Mouse (Mus musculus) MEL (cell line): ENCODE measurements at regions not wholly inside any gene's neighbourhood (a gene's known extent, or its start where the extent isn't known, plus 50 kb on each side); places are given as distances from the start of the nearest gene placed in this dataset.

Experiments used
- DNase-seq: peaks from one replicate; pipeline ENCODE4 v3.0.0; 2011; ENCODE audit warnings: low read depth, low spot score
- H3K27ac ChIP-seq: 2 replicates; pipeline ENCODE4 v1.5.1; 2012; ENCODE audit warnings: low read depth, mild to moderate bottlenecking, control low read depth, low read length, moderate library complexity; ENCODE audit not compliant: control insufficient read depth
- H3K27me3 ChIP-seq, 2 experiments: fragments of 150-350 bp in 1 of 2; sonication (generic) in 1 of 2; 2 replicates each; pipeline ENCODE4 v1.6.1; 2012; ENCODE audit warnings: low read length in 2 of 2, mild to moderate bottlenecking in 2 of 2, improper control_type of control experiment in 1 of 2, moderate library complexity in 1 of 2; ENCODE audit not compliant: insufficient read depth in 2 of 2, control insufficient read depth in 1 of 2
- H3K36me3 ChIP-seq, 2 experiments: 2 replicates each; pipeline ENCODE4 v1.6.1; 2012 to 2014; ENCODE audit warnings: low read length in 2 of 2, improper control_type of control experiment in 1 of 2, inconsistent platforms in 1 of 2, mild to moderate bottlenecking in 1 of 2; ENCODE audit not compliant: insufficient read depth in 2 of 2, control insufficient read depth in 1 of 2
- H3K4me1 ChIP-seq, 2 experiments: fragments of 150-350 bp in 1 of 2; sonication (generic) in 1 of 2; 2 replicates each; pipeline ENCODE4 v1.6.1; 2012; ENCODE audit warnings: low read length in 2 of 2, improper control_type of control experiment in 1 of 2, mild to moderate bottlenecking in 1 of 2; ENCODE audit not compliant: insufficient read depth in 2 of 2, control insufficient read depth in 1 of 2
- H3K4me3 ChIP-seq, 2 experiments: fragments of 150-350 bp in 1 of 2; sonication (generic) in 1 of 2; 2 replicates each; pipeline ENCODE4 v1.5.1; 2012; ENCODE audit warnings: low read depth in 2 of 2, low read length in 2 of 2, mild to moderate bottlenecking in 2 of 2, moderate library complexity in 2 of 2, control low read depth in 1 of 2, improper control_type of control experiment in 1 of 2; ENCODE audit not compliant: control insufficient read depth in 1 of 2, insufficient read depth in 1 of 2
- H3K79me2 ChIP-seq: 2 replicates; pipeline ENCODE4 v1.6.1; 2012; ENCODE audit warnings: mild to moderate bottlenecking, low read length, moderate library complexity; ENCODE audit not compliant: control insufficient read depth, poor library complexity, insufficient read depth
- H3K9ac ChIP-seq: 2 replicates; pipeline ENCODE4 v1.6.1; 2012; ENCODE audit warnings: low read depth, mild to moderate bottlenecking, control low read depth, low read length, moderate library complexity; ENCODE audit not compliant: control insufficient read depth, poor library complexity, severe bottlenecking
- H3K9me3 ChIP-seq: fragments of 150-350 bp; sonication (generic); replicated peaks from 2 replicates; pipeline ENCODE4 v1.6.1; 2012; ENCODE audit warnings: mild to moderate bottlenecking, low read length, improper control_type of control experiment, moderate library complexity; ENCODE audit not compliant: insufficient read depth
- BHLHE40 ChIP-seq: IDR thresholded peaks from 2 replicates; pipeline ENCODE4 v1.6.1; 2012; ENCODE audit warnings: low read depth, mild to moderate bottlenecking, inconsistent platforms, low read length, improper control_type of control experiment, borderline replicate concordance
- CHD1 ChIP-seq: IDR thresholded peaks from 2 replicates; pipeline ENCODE4 v1.6.1; 2012; ENCODE audit warnings: low read depth, mild to moderate bottlenecking, inconsistent platforms, low read length, improper control_type of control experiment
- CHD2 ChIP-seq: IDR thresholded peaks from 2 replicates; pipeline ENCODE4 v1.6.1; 2011; ENCODE audit warnings: low read length, improper control_type of control experiment
- CTCF ChIP-seq, 3 experiments: IDR thresholded peaks in 2 of 3; conservative IDR thresholded peaks in 1 of 3; 2 replicates each; pipeline ENCODE4 v1.5.1; 2011 to 2012; ENCODE audit warnings: low read length in 3 of 3, low read depth in 2 of 3, mild to moderate bottlenecking in 2 of 3, improper control_type of control experiment in 1 of 3, inconsistent platforms in 1 of 3, mixed read lengths in 1 of 3, moderate library complexity in 1 of 3; ENCODE audit not compliant: control insufficient read depth in 1 of 3, insufficient read depth in 1 of 3, poor library complexity in 1 of 3, severe bottlenecking in 1 of 3
- E2F4 ChIP-seq: IDR thresholded peaks from 2 replicates; pipeline ENCODE4 v1.6.1; 2011; ENCODE audit warnings: low read depth, low read length, improper control_type of control experiment, borderline replicate concordance
- ELF1 ChIP-seq: IDR thresholded peaks from 2 replicates; pipeline ENCODE4 v1.6.1; 2014; ENCODE audit warnings: low read depth, mild to moderate bottlenecking, inconsistent platforms, low read length, improper control_type of control experiment, moderate library complexity
- EP300 ChIP-seq, 2 experiments: IDR thresholded peaks; 2 replicates each; pipeline ENCODE4 v1.6.1; 2011; ENCODE audit warnings: improper control_type of control experiment in 2 of 2, low read length in 2 of 2, low read depth in 1 of 2, mild to moderate bottlenecking in 1 of 2
- GABPA ChIP-seq: IDR thresholded peaks from 2 replicates; pipeline ENCODE4 v1.6.1; 2012; ENCODE audit warnings: low read depth, mild to moderate bottlenecking, inconsistent platforms, low read length, improper control_type of control experiment, moderate library complexity
- GATA1 ChIP-seq: IDR thresholded peaks from 2 replicates; pipeline ENCODE4 v1.6.1; 2011; ENCODE audit warnings: low read depth, low read length, improper control_type of control experiment
- JUND ChIP-seq: IDR thresholded peaks from 2 replicates; pipeline ENCODE4 v1.6.1; 2011; ENCODE audit warnings: low read depth, mild to moderate bottlenecking, improper control_type of control experiment, low read length
- KAT2A ChIP-seq: conservative IDR thresholded peaks from 2 replicates; pipeline ENCODE4 v1.6.1; 2012; ENCODE audit warnings: low read depth, low read length, improper control_type of control experiment, inconsistent platforms
- MAFK ChIP-seq: IDR thresholded peaks from 2 replicates; pipeline ENCODE4 v1.6.1; 2011; ENCODE audit warnings: low read depth, mild to moderate bottlenecking, low read length, improper control_type of control experiment, borderline replicate concordance
- MAZ ChIP-seq: IDR thresholded peaks from 2 replicates; pipeline ENCODE4 v1.6.1; 2012; ENCODE audit warnings: low read depth, mild to moderate bottlenecking, inconsistent platforms, low read length, improper control_type of control experiment
- MXI1 ChIP-seq: IDR thresholded peaks from 2 replicates; pipeline ENCODE4 v1.6.1; 2011; ENCODE audit warnings: mild to moderate bottlenecking, low read depth, low read length, improper control_type of control experiment
- MYC ChIP-seq: IDR thresholded peaks from 2 replicates; pipeline ENCODE4 v1.6.1; 2011; ENCODE audit warnings: low read depth, mild to moderate bottlenecking, low read length, improper control_type of control experiment, moderate library complexity
- NELFE ChIP-seq: IDR thresholded peaks from 2 replicates; pipeline ENCODE4 v1.6.1; 2011; ENCODE audit warnings: low read depth, low read length, improper control_type of control experiment
- POLR2A ChIP-seq, 2 experiments: IDR thresholded peaks; 2 replicates each; pipeline ENCODE4 v1.6.1; 2011 to 2012; ENCODE audit warnings: low read length in 2 of 2, mild to moderate bottlenecking in 2 of 2, control low read depth in 1 of 2, improper control_type of control experiment in 1 of 2, low read depth in 1 of 2, moderate library complexity in 1 of 2; ENCODE audit not compliant: control insufficient read depth in 1 of 2, insufficient read depth in 1 of 2, poor library complexity in 1 of 2
- POLR2AphosphoS2 ChIP-seq: IDR thresholded peaks from 2 replicates; pipeline ENCODE4 v1.6.1; 2011; ENCODE audit warnings: low read length, improper control_type of control experiment
- POLR2AphosphoS5 ChIP-seq: IDR thresholded peaks from 2 replicates; pipeline ENCODE4 v1.6.1; 2012; ENCODE audit warnings: low read depth, borderline replicate concordance, mild to moderate bottlenecking, inconsistent platforms, low read length, moderate library complexity, mixed read lengths
- RAD21 ChIP-seq: IDR thresholded peaks from 2 replicates; pipeline ENCODE4 v1.6.1; 2011; ENCODE audit warnings: mild to moderate bottlenecking, low read depth, low read length, improper control_type of control experiment
- RCOR1 ChIP-seq: IDR thresholded peaks from 2 replicates; pipeline ENCODE4 v1.6.1; 2012; ENCODE audit warnings: low read depth, mild to moderate bottlenecking, inconsistent platforms, low read length, improper control_type of control experiment
- SMC3 ChIP-seq: IDR thresholded peaks from 2 replicates; pipeline ENCODE4 v1.6.1; 2011; ENCODE audit warnings: low read depth, low read length, improper control_type of control experiment
- TAL1 ChIP-seq: IDR thresholded peaks from 2 replicates; pipeline ENCODE4 v1.6.1; 2012; ENCODE audit warnings: mild to moderate bottlenecking, inconsistent platforms, low read length, moderate library complexity, mixed read lengths
- TBP ChIP-seq: IDR thresholded peaks from 2 replicates; pipeline ENCODE4 v1.8.0; 2011; ENCODE audit warnings: low read depth, low read length, improper control_type of control experiment
- TCF12 ChIP-seq: IDR thresholded peaks from 2 replicates; pipeline ENCODE4 v1.6.1; 2014; ENCODE audit warnings: low read depth, mild to moderate bottlenecking, inconsistent platforms, low read length, improper control_type of control experiment, moderate library complexity
- UBTF ChIP-seq: IDR thresholded peaks from 2 replicates; pipeline ENCODE4 v1.6.1; 2012; ENCODE audit warnings: low read depth, mild to moderate bottlenecking, inconsistent platforms, low read length, improper control_type of control experiment, moderate library complexity, borderline replicate concordance; ENCODE audit not compliant: insufficient read depth
- USF2 ChIP-seq, 2 experiments: IDR thresholded peaks; 2 replicates each; pipeline ENCODE4 v1.6.1; 2011 to 2012; ENCODE audit warnings: improper control_type of control experiment in 2 of 2, low read length in 2 of 2, borderline replicate concordance in 1 of 2, inconsistent platforms in 1 of 2, low read depth in 1 of 2, mild to moderate bottlenecking in 1 of 2; ENCODE audit not compliant: insufficient read depth in 1 of 2
- ZC3H11A ChIP-seq: IDR thresholded peaks from 2 replicates; pipeline ENCODE4 v1.6.1; 2012; ENCODE audit warnings: low read depth, mild to moderate bottlenecking, inconsistent platforms, low read length, improper control_type of control experiment
- ZMIZ1 ChIP-seq: IDR thresholded peaks from 2 replicates; pipeline ENCODE4 v1.6.1; 2012; ENCODE audit warnings: low read depth, mild to moderate bottlenecking, inconsistent platforms, low read length, improper control_type of control experiment, moderate library complexity
- ZNF384 ChIP-seq: IDR thresholded peaks from 2 replicates; pipeline ENCODE4 v1.6.1; 2012; ENCODE audit warnings: low read depth, mild to moderate bottlenecking, inconsistent platforms, low read length, improper control_type of control experiment

- no peak overlapping the region for H3K4me3 ChIP-seq
- H3K9me3 ChIP-seq = no peaks in the 10 kb centered on the region
- no peaks in the 10 kb centered on the region for H3K36me3 ChIP-seq
- TF ChIP-seq RAD21 (no peak), ELF1 (no peak), MAZ (no peak), KAT2A (no peak), RCOR1 (no peak), E2F4 (no peak), EP300 (IDR thresholded peaks at IDR 0.05; ENCODE audit: low read depth in 1 of 2, low read length in 2 of 2) (no peak), ZMIZ1 (no peak), USF2 (IDR thresholded peaks at IDR 0.05; ENCODE audit: borderline replicate concordance in 1 of 2, insufficient read depth in 1 of 2, low read depth in 1 of 2, low read length in 2 of 2) (no peak), UBTF (no peak), MXI1 (no peak), ZNF384 (no peak), POLR2AphosphoS2 (no peak), BHLHE40 (no peak), TAL1 (no peak), CHD1 (no peak), GABPA (no peak), ZC3H11A (no peak), GATA1 (no peak), TCF12 (no peak)
- no peak overlapping the region for H3K27ac ChIP-seq
- H3K79me2 ChIP-seq = no peaks in the 10 kb centered on the region
- no peaks in the 10 kb centered on the region for H3K4me1 ChIP-seq
- H3K9ac ChIP-seq = no peak overlapping the region
- no peak for DNase-seq
- no peaks in the 10 kb centered on the region for H3K27me3 ChIP-seq
Measured at GRCm38 (mm10) chr4:80589438-80589837, 244.5 kb upstream of the Tyrp1 start.

- H3K9ac ChIP-seq = no peak overlapping the region
- H3K27me3 ChIP-seq = no peaks in the 10 kb centered on the region
- H3K4me1 ChIP-seq = no peaks in the 10 kb centered on the region
- no peak for DNase-seq
- no peaks in the 10 kb centered on the region for H3K36me3 ChIP-seq
- TF ChIP-seq GATA1 (no peak), CHD2 (no peak), TCF12 (no peak), CHD1 (no peak), RCOR1 (no peak), MXI1 (no peak), SMC3 (no peak), POLR2AphosphoS2 (no peak), MAFK (no peak), ZC3H11A (no peak), TBP (no peak), POLR2A (IDR thresholded peaks at IDR 0.05; ENCODE audit: control insufficient read depth in 1 of 2, insufficient read depth in 1 of 2, low read depth in 1 of 2, low read length in 2 of 2, poor library complexity in 1 of 2) (no peak), MYC (no peak), NELFE (no peak), BHLHE40 (no peak), JUND (no peak), MAZ (no peak), CTCF (IDR thresholded peaks at IDR 0.05 in 2 of 3, conservative IDR thresholded peaks at IDR 0.05 in 1 of 3; ENCODE audit: control insufficient read depth in 1 of 3, insufficient read depth in 1 of 3, low read depth in 2 of 3, low read length in 3 of 3, poor library complexity in 1 of 3, severe bottlenecking in 1 of 3) (no peak), POLR2AphosphoS5 (no peak), ELF1 (no peak)
- H3K79me2 ChIP-seq = no peaks in the 10 kb centered on the region
- no peak overlapping the region for H3K27ac ChIP-seq
- H3K9me3 ChIP-seq = no peaks in the 10 kb centered on the region
- H3K4me3 ChIP-seq = no peak overlapping the region
Measured at GRCm38 (mm10) chr4:80628271-80628670, 205.7 kb upstream of the Tyrp1 start.
